Mouse (Mus musculus): ENCODE data around the gene Ccp110.

The Ccp110 gene

DNA sequence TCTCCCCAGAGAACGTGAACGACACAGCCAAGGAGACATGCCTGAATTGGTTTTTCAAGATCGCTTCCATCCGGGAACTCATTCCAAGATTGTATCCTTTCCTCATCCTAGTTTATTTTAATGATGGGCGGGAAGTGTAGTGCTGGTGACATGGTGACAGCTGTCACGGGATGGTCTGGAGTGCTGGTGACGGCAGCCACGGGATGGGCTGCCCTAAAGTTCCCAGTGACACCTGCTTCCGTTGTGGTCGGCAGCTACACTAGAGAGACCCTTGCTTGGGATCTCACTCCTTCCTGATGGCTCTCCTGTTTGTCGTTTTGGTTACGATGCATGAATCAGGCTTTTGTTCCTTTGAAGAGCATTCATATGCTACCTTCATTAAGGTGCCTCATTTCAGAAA is 60.7 kb downstream of the Ccp110 start:
- DNase-seq = no peak

DNA sequence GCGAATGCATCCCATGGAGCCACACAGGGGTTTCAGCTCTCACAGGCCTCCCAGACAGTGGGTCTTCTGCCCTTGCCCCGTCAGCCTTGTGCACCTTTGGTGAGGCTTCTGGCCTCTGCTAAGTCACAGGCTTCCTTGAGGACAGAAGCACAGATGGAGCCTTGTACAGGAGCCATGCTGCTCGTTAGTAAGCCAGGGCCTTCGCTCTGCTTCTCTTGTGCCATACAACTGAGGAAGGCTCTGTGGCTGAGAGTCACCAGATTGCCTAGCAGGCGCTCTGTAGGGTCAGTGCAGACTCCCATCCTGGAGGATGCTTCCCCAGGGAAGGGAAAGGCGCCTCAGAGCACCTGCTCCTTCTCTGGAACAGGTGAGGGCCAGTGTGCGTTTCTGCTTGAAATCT is 63.6 kb downstream of the Ccp110 start:
- DNase-seq = no peak

DNA sequence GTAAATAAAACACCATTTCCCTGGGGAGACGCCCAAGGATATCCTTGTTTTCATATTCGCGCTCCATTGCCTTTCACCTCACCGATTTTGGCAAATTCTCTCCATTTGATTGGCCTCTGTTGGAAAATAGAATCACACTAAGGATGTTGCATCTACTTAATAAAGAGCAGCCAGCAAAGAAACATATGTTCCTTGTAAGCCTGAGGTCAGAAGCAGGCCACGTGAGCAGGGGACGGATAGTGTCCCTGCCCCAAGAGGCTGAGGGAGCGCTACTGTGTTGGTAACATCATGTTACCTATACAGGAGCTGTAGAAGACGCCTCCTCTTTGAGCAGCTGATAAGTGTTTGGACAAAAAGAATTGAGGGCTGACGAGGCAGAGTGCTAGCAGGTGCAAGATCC is 64.1 kb downstream of the Ccp110 start:
- DNase-seq = no peak

DNA sequence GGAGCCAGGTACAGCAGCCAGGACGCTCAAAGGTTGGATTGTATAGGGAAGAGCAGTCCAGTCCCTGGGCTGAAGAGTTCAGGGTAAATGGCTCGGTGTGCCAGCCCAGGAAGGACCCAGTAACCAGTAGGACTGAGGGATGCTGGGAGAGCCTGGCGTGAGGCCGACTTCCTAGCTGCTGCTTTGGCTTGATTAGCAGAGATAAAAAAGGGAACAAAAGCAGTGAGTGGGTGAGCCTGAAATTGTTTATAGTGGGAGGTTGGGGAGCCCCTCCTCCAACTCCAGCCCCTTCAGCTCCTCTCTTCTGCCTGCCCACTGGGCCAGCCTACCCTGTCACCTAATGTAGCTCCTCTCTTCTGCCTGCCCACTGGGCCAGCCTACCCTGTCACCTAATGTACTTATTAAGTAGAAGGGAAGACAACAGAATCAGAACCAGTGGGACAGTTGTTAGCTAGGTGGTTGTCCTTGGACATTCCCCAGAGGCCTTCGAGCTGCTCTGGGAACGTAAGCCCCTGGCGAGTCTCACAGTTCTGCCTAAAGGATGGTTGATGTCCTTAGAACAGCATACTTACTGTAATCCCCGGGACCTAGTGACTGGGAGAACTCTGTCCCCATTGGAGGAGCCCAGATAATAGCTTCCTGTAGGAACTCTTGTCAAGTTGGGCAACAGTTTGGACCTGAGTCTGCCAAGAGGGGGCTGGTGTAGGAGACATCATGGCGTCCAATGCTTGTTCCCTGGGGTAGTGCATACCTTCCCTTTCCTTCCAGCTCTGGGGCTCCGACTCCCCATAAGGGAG is 65.4 kb downstream of the Ccp110 start:
- peak; percentile 52 for DNase-seq

DNA sequence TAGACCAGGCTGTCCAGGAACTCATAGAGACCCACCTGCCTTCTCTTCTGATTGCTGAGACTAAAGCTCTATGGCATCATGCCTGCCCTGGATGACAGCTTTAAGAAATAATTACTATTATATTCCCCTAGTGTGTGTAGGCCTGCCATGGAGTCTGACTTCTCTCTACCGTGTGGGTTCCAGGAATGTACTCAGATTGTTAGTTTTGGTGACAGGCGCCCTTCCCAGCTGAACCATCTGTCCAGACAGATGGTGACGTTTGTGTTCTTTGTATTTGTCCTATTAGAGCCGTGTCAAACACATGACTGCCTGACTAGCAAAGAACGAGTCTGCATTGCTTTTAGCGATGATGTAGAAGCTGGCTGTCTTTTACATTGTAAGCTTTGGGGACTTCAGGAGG is 66.2 kb downstream of the Ccp110 start:
- peak; percentile 82 for DNase-seq

DNA sequence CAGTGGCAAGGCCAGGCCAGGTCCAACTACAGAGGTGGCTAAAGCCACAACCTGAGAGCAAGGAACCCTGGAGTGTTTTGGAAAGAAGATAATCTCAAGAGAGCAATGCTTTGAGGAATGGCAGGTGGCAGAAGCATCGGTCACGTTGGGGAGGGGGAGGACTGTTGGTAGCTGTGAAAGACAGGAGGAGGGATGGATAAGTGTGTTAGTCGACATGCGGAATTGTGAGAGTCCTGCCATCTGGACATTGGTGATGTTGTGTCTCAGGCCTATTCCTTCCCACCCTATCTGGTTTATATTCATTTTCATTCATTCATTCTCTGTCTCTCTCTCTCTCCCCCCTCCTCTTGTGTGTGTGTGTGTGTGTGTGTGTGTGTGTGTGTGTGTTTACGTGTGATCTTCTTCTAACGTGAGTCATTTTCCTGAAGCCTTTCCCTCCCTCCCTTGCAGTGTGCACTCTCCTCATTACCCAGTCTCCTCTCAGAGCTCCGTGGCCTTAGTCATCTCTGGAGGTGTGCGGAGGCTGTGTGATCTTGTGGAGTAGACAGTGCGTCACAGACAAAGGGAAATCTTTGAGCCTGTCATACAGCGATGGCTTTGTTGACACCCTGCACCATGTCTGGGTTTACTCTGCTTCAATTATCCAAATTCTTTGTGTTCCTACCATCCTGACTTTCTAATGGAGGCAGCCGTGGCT is 71.1 kb downstream of the Ccp110 start:
- DNase-seq = no peak

DNA sequence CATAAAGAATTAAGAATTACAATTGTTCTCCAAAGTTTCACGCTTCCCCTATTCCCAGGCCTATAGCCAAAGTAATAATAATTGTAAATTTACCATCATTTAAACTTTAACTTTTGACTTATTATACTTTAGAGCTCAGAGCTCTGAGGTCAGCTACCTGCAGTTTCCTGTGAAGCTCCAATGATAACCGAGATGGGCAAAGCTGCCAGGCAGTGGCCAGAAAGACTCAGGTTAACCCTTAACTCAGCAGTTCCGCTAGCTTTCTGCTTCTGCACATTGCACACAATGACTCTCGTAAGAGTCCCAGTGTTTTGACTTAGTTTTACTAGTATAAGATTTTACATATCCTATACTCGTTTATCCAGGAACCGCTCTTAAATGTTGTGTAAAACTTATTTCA is 73.7 kb downstream of the Ccp110 start:
- DNase-seq = no peak

Measured in cerebellum, adult 8-10 months (tissue).